Mouse (Mus musculus) spleen, adult 2 months (tissue): ENCODE results near the gene Ddx27. TPM values are rescaled to one million over a fixed set of nuclear protein-coding genes. Genes with fewer than 3 reads are reported as not detected.

ENCODE experiments used
- DNase-seq, 2 experiments: peaks; one replicate each; pipeline versions ENCODE4 v3.0.0 to v3.0.0-alpha.2; 2012 to 2021; ENCODE audit warnings: low spot score in 2 of 2, low read depth in 1 of 2
- H3K27ac ChIP-seq: fragments of 200-500 bp; 2 replicates; pipeline ENCODE4 v1.5.1; 2012; ENCODE audit warnings: low read length, inconsistent platforms; ENCODE audit not compliant: insufficient read depth
- H3K27me3 ChIP-seq: fragments of 200-500 bp; 2 replicates; pipeline ENCODE4 v1.6.1; 2012; ENCODE audit warnings: mild to moderate bottlenecking, moderate library complexity, low read length, inconsistent platforms; ENCODE audit not compliant: control insufficient read depth, insufficient read depth
- H3K36me3 ChIP-seq: fragments of 200-500 bp; 2 replicates; pipeline ENCODE4 v1.6.1; 2012; ENCODE audit warnings: mild to moderate bottlenecking, low read length, inconsistent platforms; ENCODE audit not compliant: control insufficient read depth, insufficient read depth
- H3K4me1 ChIP-seq: fragments of 200-500 bp; 2 replicates; pipeline ENCODE4 v1.6.1; 2011; ENCODE audit warnings: inconsistent platforms; ENCODE audit not compliant: control insufficient read depth, insufficient read depth, insufficient read length
- H3K4me3 ChIP-seq: fragments of 200-500 bp; 2 replicates; pipeline ENCODE4 v1.5.1; 2011; ENCODE audit warnings: mild to moderate bottlenecking, inconsistent platforms; ENCODE audit not compliant: insufficient read depth, insufficient read length; ENCODE audit errors: extremely low read depth
- CTCF ChIP-seq: fragments of 200-500 bp; IDR thresholded peaks from 2 replicates; pipeline ENCODE4 v1.5.1; 2011; ENCODE audit warnings: mild to moderate bottlenecking, inconsistent platforms; ENCODE audit not compliant: insufficient read depth, insufficient read length, insufficient replicate concordance; ENCODE audit errors: extremely low read depth
- POLR2A ChIP-seq: fragments of 200-500 bp; IDR thresholded peaks from 2 replicates; pipeline ENCODE4 v1.6.1; 2011; ENCODE audit warnings: low read depth, low read length, inconsistent platforms
- WGBS: fragments of 180-500 bp; shearing (Covaris S2); methylation state at CpG from one replicate; pipeline ENCODE4 v1.1.7; 2018; 5-methylcytosine and 5-hydroxymethylcytosine counted together
- polyA plus RNA-seq: library from polyadenylated mRNA; depleted of rRNA; stranded (reverse); fragments of >200 nt; gene quantifications from 2 replicates; pipeline ENCODE4 v1.2.3, GENCODE M21; 2012

Gene Ddx27
- polyA plus RNA-seq, 1 experiment, result 27.4 TPM

DNA sequence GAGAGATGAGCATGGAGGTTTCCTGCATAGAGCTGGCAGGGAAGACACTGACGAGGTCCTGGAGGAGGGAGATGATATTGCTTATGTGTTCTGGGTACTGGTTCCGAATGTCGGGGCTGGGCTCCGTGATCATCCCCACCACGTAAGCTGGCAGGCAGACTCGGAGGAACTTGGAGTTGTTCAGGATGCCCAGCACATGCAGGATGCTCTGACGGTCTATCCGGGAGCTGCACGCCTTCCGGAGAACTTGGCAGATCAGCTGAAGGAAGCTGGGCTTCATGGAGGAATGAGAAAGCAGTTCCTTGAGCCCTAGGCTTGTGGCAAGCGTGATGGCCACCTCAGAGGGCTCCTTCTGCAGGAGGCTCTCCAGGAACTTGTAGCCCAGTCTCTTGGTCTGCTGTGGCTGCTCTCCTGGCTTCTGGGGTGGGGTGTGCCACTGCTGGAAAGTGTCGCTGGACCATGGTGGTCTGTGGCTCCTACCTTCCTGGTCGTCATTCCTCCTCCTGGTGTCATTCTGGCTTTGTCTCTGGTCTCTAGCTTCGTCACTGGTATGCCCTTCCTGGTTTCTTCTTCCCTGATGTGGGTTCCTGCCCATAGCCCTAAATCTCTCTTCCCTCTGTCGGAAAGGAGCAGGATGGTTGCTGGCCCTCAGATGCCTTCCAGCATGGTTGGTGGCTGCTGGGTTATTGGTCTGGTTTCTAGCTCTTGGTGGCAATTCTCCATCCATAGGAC lies 41.4 kb downstream of the Ddx27 start:
- Histone ChIP-seq H3K27ac (no peak overlapping the region), H3K4me1 (peaks cover 13% of the 10 kb centered on the region; the same call in 1 of the 2 replicates), H3K27me3 (no peaks in the 10 kb centered on the region), H3K4me3 (no peak overlapping the region), H3K36me3 (peaks cover 32% of the 10 kb centered on the region)
- WGBS, result 94% methylated on average over 15 of the region's 15 CpGs
- TF ChIP-seq CTCF, result no peak
- no peak for TF ChIP-seq POLR2A
- DNase-seq, result no peak

- Histone ChIP-seq H3K36me3 (peaks cover 32% of the 10 kb centered on the region), H3K4me3 (no peak overlapping the region), H3K27ac (no peak overlapping the region), H3K27me3 (no peaks in the 10 kb centered on the region), H3K4me1 (peaks cover 19% of the 10 kb centered on the region; the same call in 1 of the 2 replicates)
- no peak for DNase-seq
- TF ChIP-seq POLR2A (no peak), CTCF (no peak)
- 91% methylated on average over 5 of the region's 5 CpGs for WGBS
These were observed 41.9 kb downstream of the Ddx27 start for GRCm38 (mm10) chr2:167056942-167057323.

- Histone ChIP-seq H3K27ac (0 out of 2 replicates have a peak overlapping the region, but pooled peaks have one; percentile 0), H3K36me3 (peaks cover 29% of the 10 kb centered on the region), H3K4me3 (no peak overlapping the region), H3K27me3 (no peaks in the 10 kb centered on the region), H3K4me1 (peaks cover 19% of the 10 kb centered on the region; the same call in 1 of the 2 replicates)
- no peak for DNase-seq
- no peak for TF ChIP-seq CTCF
- no peak for TF ChIP-seq POLR2A
- WGBS, result 21% methylated on average over 3 of the region's 3 CpGs
These were observed 43.2 kb downstream of the Ddx27 start for GRCm38 (mm10) chr2:167058201-167058600.

DNA sequence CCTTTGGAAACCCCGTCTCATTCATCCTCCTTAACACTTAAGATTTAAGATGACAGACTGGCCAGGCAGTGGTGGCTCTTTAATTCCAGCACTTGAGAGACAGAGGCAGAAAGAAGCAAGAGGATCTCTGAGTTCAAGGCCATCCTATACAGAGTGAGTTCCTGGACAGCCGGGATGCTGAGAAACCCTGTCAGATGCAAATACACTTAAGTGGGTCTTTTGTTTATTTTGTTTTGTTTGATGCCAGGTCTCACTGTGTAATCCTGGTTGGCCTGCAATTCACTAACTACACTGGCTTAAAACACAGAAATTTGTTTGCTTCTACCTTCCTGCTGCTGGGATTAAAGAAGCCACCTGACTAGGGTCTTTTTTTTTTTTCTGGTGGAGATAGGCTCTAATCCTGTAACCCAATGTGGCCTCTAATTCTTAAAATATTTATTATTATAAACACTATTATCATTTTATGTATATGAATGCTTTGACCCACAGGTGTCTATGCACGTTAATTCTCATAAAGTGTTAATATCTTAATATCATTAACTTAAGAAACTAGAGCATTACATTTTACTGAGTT lies 43.9 kb downstream of the Ddx27 start:
- no peak for DNase-seq
- Histone ChIP-seq H3K27ac (no peak overlapping the region), H3K4me1 (peaks cover 19% of the 10 kb centered on the region), H3K36me3 (peaks cover 26% of the 10 kb centered on the region), H3K4me3 (no peak overlapping the region), H3K27me3 (no peaks in the 10 kb centered on the region)
- TF ChIP-seq CTCF, result no peak
- no peak for TF ChIP-seq POLR2A
- 87% methylated on average over 3 of the region's 3 CpGs for WGBS

- no peak for TF ChIP-seq CTCF
- TF ChIP-seq POLR2A, result no peak
- 0 out of 2 replicates have a peak overlapping the region, but pooled peaks have one; percentile 15 for H3K27ac ChIP-seq
- H3K4me1 ChIP-seq, result peaks cover 19% of the 10 kb centered on the region
- 89% methylated on average over 8 of the region's 8 CpGs for WGBS
- H3K4me3 ChIP-seq, result no peak overlapping the region
- no peaks in the 10 kb centered on the region for H3K27me3 ChIP-seq
- H3K36me3 ChIP-seq, result peaks cover 24% of the 10 kb centered on the region
- DNase-seq, result no peak
These were observed 44.5 kb downstream of the Ddx27 start for GRCm38 (mm10) chr2:167059536-167059935.

DNA sequence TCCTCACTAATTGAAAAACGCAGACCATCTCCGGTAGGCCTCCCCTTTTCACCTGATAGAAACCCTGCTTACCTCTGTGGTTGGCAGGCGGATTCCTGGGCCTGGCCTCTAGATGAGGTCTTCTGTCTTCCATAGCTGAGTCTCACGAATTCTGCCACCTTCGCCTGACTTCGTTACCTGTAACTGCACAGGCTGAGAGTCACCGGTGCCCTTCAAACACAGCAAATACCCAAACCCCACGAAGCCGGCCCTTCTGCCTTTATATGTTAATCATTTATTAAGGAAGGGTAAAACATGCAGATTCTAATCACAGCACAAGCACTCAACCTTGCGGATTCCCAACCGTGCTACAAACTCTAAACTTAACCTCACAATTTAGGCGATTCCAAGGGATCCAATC lies 45.0 kb downstream of the Ddx27 start:
- Histone ChIP-seq H3K4me1 (peaks cover 19% of the 10 kb centered on the region), H3K27ac (0 out of 2 replicates have a peak overlapping the region, but pooled peaks have one; percentile 15), H3K27me3 (no peaks in the 10 kb centered on the region), H3K4me3 (no peak overlapping the region), H3K36me3 (peaks cover 23% of the 10 kb centered on the region)
- DNase-seq, result no peak
- no peak for TF ChIP-seq POLR2A
- no peak for TF ChIP-seq CTCF
- 90% methylated on average over 12 of the region's 12 CpGs for WGBS

DNA sequence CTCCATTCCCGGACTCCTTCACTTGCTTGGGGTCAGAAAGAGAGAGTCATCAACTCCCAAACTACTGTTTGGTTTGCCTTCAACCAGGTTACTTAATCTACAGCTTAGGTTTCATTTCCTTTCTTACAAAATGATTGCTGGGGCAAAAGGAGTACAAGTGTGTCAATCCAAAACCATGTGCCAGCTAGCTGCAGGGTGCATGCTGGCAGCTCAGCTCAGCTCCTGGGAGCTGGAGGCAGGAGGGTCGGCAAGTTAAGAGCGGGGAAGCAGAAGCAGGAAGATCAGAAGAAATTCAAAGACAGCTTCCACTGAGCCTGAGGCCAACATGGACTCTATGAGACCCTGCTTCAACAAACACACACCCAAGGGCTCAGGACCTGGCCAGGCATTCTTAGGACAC lies 45.4 kb downstream of the Ddx27 start:
- Histone ChIP-seq H3K4me3 (no peak overlapping the region), H3K4me1 (peaks cover 15% of the 10 kb centered on the region), H3K36me3 (peaks cover 23% of the 10 kb centered on the region), H3K27me3 (no peaks in the 10 kb centered on the region), H3K27ac (peak overlapping the region; percentile 31)
- WGBS, result 74% methylated on average over 3 of the region's 3 CpGs
- DNase-seq, result no peak
- TF ChIP-seq CTCF, result no peak
- TF ChIP-seq POLR2A, result no peak
